In genomic region chr13:25186436-25187325, GRCm38 (mm10) we compare ENCODE assay signal across 10 mouse cellular contexts.
DNase-seq lines count a peak whose midpoint lies in the region; ATAC-seq and TF ChIP-seq lines count a peak whose summit lies in the region.
"Had no signal": no experiment of that assay in that cellular context is flagged by ENCODE, and none has a peak within 500 bp of the region (broad histone marks: within the 10 kb centered on the region; RNA-seq: fewer than 3 reads in every experiment).

No protein-coding gene starts in this region.

- no peak for TF ChIP-seq CTCF in heart, adult 2 months (IDR thresholded peaks at IDR 0.05)
- TF ChIP-seq CTCF in midbrain, postnatal 0 days (IDR thresholded peaks at IDR 0.05), result no peak

- DNase-seq in heart, adult 2 months, result no peak
- DNase-seq in embryo, embryonic 11.5 days (ENCODE audit: low read depth, low spot score), result peak; percentile 35
- no peak for DNase-seq in hindbrain, embryonic 14.5 days (ENCODE audit: low spot score)
- peak; percentile 39 for DNase-seq in midbrain, postnatal 0 days (ENCODE audit: low spot score)
- DNase-seq in spleen, postnatal 36 days (ENCODE audit: low spot score in 2 of 2), result no peak
- DNase-seq: cerebellum, postnatal 36 days had no signal

- no peak for TF ChIP-seq EP300 in heart, adult 2 months (IDR thresholded peaks at IDR 0.05; ENCODE audit: insufficient read depth, low read depth, low read length)

- H3K9ac ChIP-seq in heart, embryonic 11.5 days (ENCODE audit: low read depth, low read length), result no peak overlapping the region; the same call in 1 of the 2 replicates
- no peak overlapping the region for H3K9ac ChIP-seq in heart, adult 2 months (ENCODE audit: low read depth, low read length)
- 0 out of 2 replicates have a peak overlapping the region, but pooled peaks have one; percentile 29 for H3K9ac ChIP-seq in hindbrain, embryonic 14.5 days
- no peak overlapping the region for H3K9ac ChIP-seq in midbrain, postnatal 0 days (replicated peaks; ENCODE audit: low read length, poor library complexity, severe bottlenecking)

- H3K79me2 ChIP-seq in heart, adult 2 months (replicated peaks; ENCODE audit: control insufficient read depth, insufficient read depth, low read length), result no peaks in the 10 kb centered on the region

- H3K27me3 ChIP-seq in heart, embryonic 11.5 days (ENCODE audit: control insufficient read depth, insufficient read depth, low read length), result no peaks in the 10 kb centered on the region
- H3K27me3 ChIP-seq in heart, adult 2 months (ENCODE audit: control insufficient read depth, insufficient read depth, low read length), result no peaks in the 10 kb centered on the region
- H3K27me3 ChIP-seq in hindbrain, embryonic 14.5 days (ENCODE audit: control insufficient read depth, insufficient read depth, low read length), result no peaks in the 10 kb centered on the region
- no peaks in the 10 kb centered on the region for H3K27me3 ChIP-seq in midbrain, postnatal 0 days (ENCODE audit: insufficient read depth, low read length)

- no peak overlapping the region for H3K27ac ChIP-seq in heart, embryonic 11.5 days (ENCODE audit: low read depth, low read length)
- no peak overlapping the region for H3K27ac ChIP-seq in heart, adult 2 months
- H3K27ac ChIP-seq in hindbrain, embryonic 14.5 days, result no peak overlapping the region
- no peak overlapping the region for H3K27ac ChIP-seq in midbrain, postnatal 0 days (ENCODE audit: low read depth, low read length)
- H3K27ac ChIP-seq: kidney, postnatal 0 days had no signal

- no peaks in the 10 kb centered on the region for H3K9me3 ChIP-seq in heart, embryonic 11.5 days (replicated peaks; ENCODE audit: control insufficient read depth, low read length)
- H3K9me3 ChIP-seq in hindbrain, embryonic 14.5 days (ENCODE audit: control insufficient read depth, low read length), result no peaks in the 10 kb centered on the region
- no peaks in the 10 kb centered on the region for H3K9me3 ChIP-seq in midbrain, postnatal 0 days (ENCODE audit: low read length)

- no peak for TF ChIP-seq POLR2A in heart, adult 2 months (IDR thresholded peaks at IDR 0.05; ENCODE audit: insufficient read depth, low read depth, low read length)

- H3K4me1 ChIP-seq in heart, embryonic 11.5 days (ENCODE audit: control insufficient read depth, insufficient read depth, low read length), result no peaks in the 10 kb centered on the region; the same call in 1 of the 2 replicates
- no peaks in the 10 kb centered on the region for H3K4me1 ChIP-seq in heart, adult 2 months (ENCODE audit: control insufficient read depth, insufficient read depth, low read length)
- H3K4me1 ChIP-seq in hindbrain, embryonic 14.5 days (replicated peaks; ENCODE audit: control insufficient read depth, insufficient read depth, low read length), result no peaks in the 10 kb centered on the region; the same call in 1 of the 2 replicates
- 0 out of 2 replicates have a peak, but pooled peaks cover 4% of the 10 kb centered on the region for H3K4me1 ChIP-seq in midbrain, postnatal 0 days (ENCODE audit: insufficient read depth, low read length)

- H3K36me3 ChIP-seq in heart, embryonic 11.5 days (ENCODE audit: control insufficient read depth, insufficient read depth, low read length), result no peaks in the 10 kb centered on the region
- H3K36me3 ChIP-seq in heart, adult 2 months (ENCODE audit: control insufficient read depth, insufficient read depth, low read length), result no peaks in the 10 kb centered on the region
- H3K36me3 ChIP-seq in hindbrain, embryonic 14.5 days (replicated peaks; ENCODE audit: control insufficient read depth, insufficient read depth), result no peaks in the 10 kb centered on the region
- no peaks in the 10 kb centered on the region for H3K36me3 ChIP-seq in midbrain, postnatal 0 days (ENCODE audit: insufficient read depth, low read length)

- peak overlapping the region; percentile 42 for H3K4me2 ChIP-seq in heart, embryonic 11.5 days
- peak overlapping the region; percentile 37 for H3K4me2 ChIP-seq in hindbrain, embryonic 14.5 days (replicated peaks)
- H3K4me2 ChIP-seq in midbrain, postnatal 0 days (ENCODE audit: low read depth, low read length, poor library complexity, severe bottlenecking), result peak overlapping the region; percentile 7; the same call in 1 of the 2 replicates

- 30% methylated on average over 7 of the region's 7 CpGs for WGBS in heart, embryonic 11.5 days (ENCODE audit: insufficient replicate concordance)
- 43% methylated on average over 7 of the region's 7 CpGs for WGBS in heart, adult 2 months
- WGBS in hindbrain, embryonic 14.5 days, result 14% methylated on average over 7 of the region's 7 CpGs
- WGBS in midbrain, postnatal 0 days, result 19% methylated on average over 7 of the region's 7 CpGs

- intact Hi-C loops in heart, adult 2 months (cut with DNase I), result no loop called here

- H3K4me3 ChIP-seq in heart, embryonic 11.5 days (ENCODE audit: low read depth, low read length), result no peak overlapping the region
- H3K4me3 ChIP-seq in heart, adult 2 months, result no peak overlapping the region
- no peak overlapping the region for H3K4me3 ChIP-seq in hindbrain, embryonic 14.5 days (replicated peaks; ENCODE audit: low read length)
- H3K4me3 ChIP-seq in midbrain, postnatal 0 days (ENCODE audit: low read depth, low read length), result no peak overlapping the region

- no peak for ATAC-seq in heart, embryonic 11.5 days (replicated peaks; ENCODE audit: insufficient number of reproducible peaks, low FRiP score, low TSS enrichment)
- ATAC-seq in hindbrain, embryonic 14.5 days (ENCODE audit: low FRiP score), result peak; percentile 21; the same call in 1 of the 2 replicates
- ATAC-seq in midbrain, postnatal 0 days (ENCODE audit: low FRiP score), result peak; percentile 32; the same call in 1 of the 2 replicates
- ATAC-seq in monocyte, adult 5-6 weeks (replicated peaks; ENCODE audit: insufficient number of reproducible peaks, low FRiP score, low TSS enrichment, poor library complexity, severe bottlenecking), result no peak
- no peak for ATAC-seq in erythroblast, adult 5-6 weeks (replicated peaks; ENCODE audit: low FRiP score, poor library complexity, severe bottlenecking)

Comparison
In these comparisons a context has a peak if more than half of its experiments do, and no peak if none do; other contexts are left out.
1. ATAC-seq: peak in hindbrain, embryonic 14.5 days (single experiment) and midbrain, postnatal 0 days (single experiment); none in heart, embryonic 11.5 days (single experiment), monocyte, adult 5-6 weeks (single experiment) and erythroblast, adult 5-6 weeks (single experiment).
2. DNase-seq: peak in embryo, embryonic 11.5 days (single experiment) and midbrain, postnatal 0 days (single experiment); none in heart, adult 2 months (0 of 2), hindbrain, embryonic 14.5 days (single experiment) and spleen, postnatal 36 days (0 of 2).
3. Peak in every context shown above with its lines, with median percentiles within 50 percentile points of each other: H3K4me2 ChIP-seq.